Mouse (Mus musculus): Measurements from ENCODE around the gene Misp. TPM values are rescaled to one million over a fixed set of nuclear protein-coding genes. Genes with fewer than 3 reads are reported as not detected.

Misp gene
- total and polyA plus RNA-seq, 2 experiments, result 0.18 to 0.51 TPM

GRCm38 (mm10) chr10:79783050-79783449 lies 37.7 kb upstream of the Misp start:
- no peak overlapping the region for H3K27ac ChIP-seq (replicated peaks; ENCODE audit: insufficient read depth, low read depth, low read length)
- TF ChIP-seq POLR2A (IDR thresholded peaks at IDR 0.05; ENCODE audit: extremely low read depth, insufficient read depth, low read length) (no peak), CTCF (IDR thresholded peaks at IDR 0.05; ENCODE audit: low read depth, low read length) (peak; percentile 29; the same call in 1 of the 2 replicates)
- H3K4me3 ChIP-seq (ENCODE audit: insufficient read depth, low read depth, low read length), result no peak overlapping the region
- H3K9ac ChIP-seq (ENCODE audit: low read depth, low read length), result no peak overlapping the region
- H3K79me2 ChIP-seq (ENCODE audit: control insufficient read depth, insufficient read depth, low read length), result no peaks in the 10 kb centered on the region
- no peaks in the 10 kb centered on the region for H3K36me3 ChIP-seq (ENCODE audit: control insufficient read depth, insufficient read depth, low read length)
- no peaks in the 10 kb centered on the region; the same call in 1 of the 2 replicates for H3K4me1 ChIP-seq (ENCODE audit: control insufficient read depth, insufficient read depth, low read length)
- 58% methylated on average over 7 of the region's 7 CpGs for WGBS
- no peaks in the 10 kb centered on the region for H3K27me3 ChIP-seq (ENCODE audit: control insufficient read depth, insufficient read depth, low read length)
- DNase-seq (ENCODE audit: extremely low read depth, low read depth, low spot score), result no peak

- Histone ChIP-seq H3K36me3 (ENCODE audit: control insufficient read depth, insufficient read depth, low read length) (no peaks in the 10 kb centered on the region), H3K27ac (replicated peaks; ENCODE audit: insufficient read depth, low read depth, low read length) (no peak overlapping the region), H3K27me3 (ENCODE audit: control insufficient read depth, insufficient read depth, low read length) (no peaks in the 10 kb centered on the region), H3K4me1 (ENCODE audit: control insufficient read depth, insufficient read depth, low read length) (no peaks in the 10 kb centered on the region; the same call in 1 of the 2 replicates), H3K79me2 (ENCODE audit: control insufficient read depth, insufficient read depth, low read length) (no peaks in the 10 kb centered on the region), H3K4me3 (ENCODE audit: insufficient read depth, low read depth, low read length) (no peak overlapping the region), H3K9ac (ENCODE audit: low read depth, low read length) (no peak overlapping the region)
- 56% methylated on average over 27 of the region's 27 CpGs for WGBS
- TF ChIP-seq POLR2A (IDR thresholded peaks at IDR 0.05; ENCODE audit: extremely low read depth, insufficient read depth, low read length) (no peak), CTCF (IDR thresholded peaks at IDR 0.05; ENCODE audit: low read depth, low read length) (peak; percentile 47; the same call in 1 of the 2 replicates)
- no peak for DNase-seq (ENCODE audit: extremely low read depth, low read depth, low spot score)
These were observed 36.6 kb upstream of the Misp start for GRCm38 (mm10) chr10:79783920-79784800.

- Histone ChIP-seq H3K79me2 (ENCODE audit: control insufficient read depth, insufficient read depth, low read length) (no peaks in the 10 kb centered on the region), H3K4me1 (ENCODE audit: control insufficient read depth, insufficient read depth, low read length) (no peaks in the 10 kb centered on the region), H3K27me3 (ENCODE audit: control insufficient read depth, insufficient read depth, low read length) (0 out of 2 replicates have a peak, but pooled peaks cover 1% of the 10 kb centered on the region), H3K4me3 (ENCODE audit: insufficient read depth, low read depth, low read length) (no peak overlapping the region), H3K36me3 (ENCODE audit: control insufficient read depth, insufficient read depth, low read length) (no peaks in the 10 kb centered on the region), H3K27ac (replicated peaks; ENCODE audit: insufficient read depth, low read depth, low read length) (no peak overlapping the region), H3K9ac (ENCODE audit: low read depth, low read length) (no peak overlapping the region)
- peak; percentile 53 for DNase-seq (ENCODE audit: extremely low read depth, low read depth, low spot score)
- 35% methylated on average over 7 of the region's 7 CpGs for WGBS
- TF ChIP-seq CTCF (IDR thresholded peaks at IDR 0.05; ENCODE audit: low read depth, low read length), result peak; percentile 64
- TF ChIP-seq POLR2A (IDR thresholded peaks at IDR 0.05; ENCODE audit: extremely low read depth, insufficient read depth, low read length), result no peak
These were observed 32.2 kb upstream of the Misp start for GRCm38 (mm10) chr10:79788386-79789158.

GRCm38 (mm10) chr10:79789581-79789980 lies 31.2 kb upstream of the Misp start:
- no peak overlapping the region for H3K9ac ChIP-seq (ENCODE audit: low read depth, low read length)
- 0 out of 2 replicates have a peak, but pooled peaks cover 5% of the 10 kb centered on the region for H3K27me3 ChIP-seq (ENCODE audit: control insufficient read depth, insufficient read depth, low read length)
- no peaks in the 10 kb centered on the region for H3K4me1 ChIP-seq (ENCODE audit: control insufficient read depth, insufficient read depth, low read length)
- no peak for DNase-seq (ENCODE audit: extremely low read depth, low read depth, low spot score)
- H3K79me2 ChIP-seq (ENCODE audit: control insufficient read depth, insufficient read depth, low read length), result no peaks in the 10 kb centered on the region
- no peak overlapping the region for H3K27ac ChIP-seq (replicated peaks; ENCODE audit: insufficient read depth, low read depth, low read length)
- WGBS, result 75% methylated on average over 2 of the region's 2 CpGs
- no peak for TF ChIP-seq CTCF (IDR thresholded peaks at IDR 0.05; ENCODE audit: low read depth, low read length)
- TF ChIP-seq POLR2A (IDR thresholded peaks at IDR 0.05; ENCODE audit: extremely low read depth, insufficient read depth, low read length), result no peak
- no peaks in the 10 kb centered on the region for H3K36me3 ChIP-seq (ENCODE audit: control insufficient read depth, insufficient read depth, low read length)
- H3K4me3 ChIP-seq (ENCODE audit: insufficient read depth, low read depth, low read length), result no peak overlapping the region

GRCm38 (mm10) chr10:79790861-79791260 lies 29.9 kb upstream of the Misp start, which contains the start of gene Prss57:
Gene Prss57 (minus strand): TSS chr10:79790961.
- no peak within 1 kb of the TSS for H3K27ac ChIP-seq (replicated peaks; ENCODE audit: insufficient read depth, low read depth, low read length)
- H3K36me3 ChIP-seq (ENCODE audit: control insufficient read depth, insufficient read depth, low read length), result no peaks in the 10 kb centered on the region
- DNase-seq (ENCODE audit: extremely low read depth, low read depth, low spot score), result no peak
- no peak within 1 kb of the TSS for H3K9ac ChIP-seq (ENCODE audit: low read depth, low read length)
- no peak within 1 kb of the TSS for H3K4me3 ChIP-seq (ENCODE audit: insufficient read depth, low read depth, low read length)
- 0 out of 2 replicates have a peak, but pooled peaks cover 5% of the 10 kb centered on the region for H3K27me3 ChIP-seq (ENCODE audit: control insufficient read depth, insufficient read depth, low read length)
- WGBS, result 90% methylated on average over 4 of the region's 4 CpGs
- H3K4me1 ChIP-seq (ENCODE audit: control insufficient read depth, insufficient read depth, low read length), result no peaks in the 10 kb centered on the region
- TF ChIP-seq CTCF (IDR thresholded peaks at IDR 0.05; ENCODE audit: low read depth, low read length), result no peak
- no peak for TF ChIP-seq POLR2A (IDR thresholded peaks at IDR 0.05; ENCODE audit: extremely low read depth, insufficient read depth, low read length)
- H3K79me2 ChIP-seq (ENCODE audit: control insufficient read depth, insufficient read depth, low read length), result no peaks in the 10 kb centered on the region

Measured in liver, adult 2 months (tissue).